Mouse (Mus musculus) neural tube, embryonic 14.5 days (tissue): Measurements from ENCODE around the gene Apol7b. TPM values are rescaled to one million over a fixed set of nuclear protein-coding genes. Genes with fewer than 3 reads are reported as not detected.
"Not testable (repeated sequence)": the region's sequence is repeated elsewhere in the genome, so short reads cannot be mapped to it uniquely, and the experiment has no call there.

Source experiments
- ATAC-seq: fragments of 200-750 bp; cut with Nextera tagmentation; 2 replicates; pipeline ENCODE4 v1.8.0; 2017; ENCODE audit warnings: low read depth, mild to moderate bottlenecking, moderate TSS enrichment, moderate library complexity
- H3K27ac ChIP-seq: fragments of 300-500 bp; sonication (generic); 2 replicates; pipeline ENCODE4 v1.5.1; 2014; ENCODE audit warnings: low read depth, mild to moderate bottlenecking, control low read depth, low read length, moderate library complexity, mixed read lengths
- H3K27me3 ChIP-seq: fragments of 300-500 bp; sonication (generic); 2 replicates; pipeline ENCODE4 v1.6.1; 2014; ENCODE audit warnings: low read length; ENCODE audit not compliant: control insufficient read depth, insufficient read depth
- H3K36me3 ChIP-seq: fragments of 300-500 bp; sonication (generic); 2 replicates; pipeline ENCODE4 v1.6.1; 2014; ENCODE audit warnings: low read length, mixed read lengths; ENCODE audit not compliant: control insufficient read depth, insufficient read depth
- H3K4me1 ChIP-seq: fragments of 300-500 bp; sonication (generic); 2 replicates; pipeline ENCODE4 v1.6.1; 2014; ENCODE audit warnings: low read length; ENCODE audit not compliant: control insufficient read depth, insufficient read depth
- H3K4me2 ChIP-seq: fragments of 300-500 bp; sonication (generic); 2 replicates; pipeline ENCODE4 v1.6.1; 2014; ENCODE audit warnings: mild to moderate bottlenecking, low read depth, low read length, control low read depth
- H3K4me3 ChIP-seq: fragments of 300-500 bp; sonication (generic); 2 replicates; pipeline ENCODE4 v1.5.1; 2014; ENCODE audit warnings: low read depth, low read length, control low read depth, mixed read lengths
- H3K9ac ChIP-seq: fragments of 300-500 bp; sonication (generic); replicated peaks from 2 replicates; pipeline ENCODE4 v1.6.1; 2014; ENCODE audit warnings: low read depth, mild to moderate bottlenecking, control low read depth, low read length, mixed read lengths
- H3K9me3 ChIP-seq: fragments of 300-500 bp; sonication (generic); 2 replicates; pipeline ENCODE4 v1.6.1; 2016; ENCODE audit warnings: low read length; ENCODE audit not compliant: control insufficient read depth
- WGBS: fragments of 180-500 bp; shearing (Covaris S2); extraction: QIAGEN DNeasy Blood & Tissue Kit; methylation state at CpG from one replicate; pipeline ENCODE4 v1.1.7; 2014; 5-methylcytosine and 5-hydroxymethylcytosine counted together
- polyA plus RNA-seq: library from polyadenylated mRNA; unstranded; fragments of >200 nt; fragmentation: Nextera tagmentation; extraction: Ambion mirVana; gene quantifications from 2 replicates; pipeline ENCODE4 v1.2.1, GENCODE M21; 2014

Apol7b gene
- polyA plus RNA-seq, 1 experiment from 2014 or later = not detected

DNA sequence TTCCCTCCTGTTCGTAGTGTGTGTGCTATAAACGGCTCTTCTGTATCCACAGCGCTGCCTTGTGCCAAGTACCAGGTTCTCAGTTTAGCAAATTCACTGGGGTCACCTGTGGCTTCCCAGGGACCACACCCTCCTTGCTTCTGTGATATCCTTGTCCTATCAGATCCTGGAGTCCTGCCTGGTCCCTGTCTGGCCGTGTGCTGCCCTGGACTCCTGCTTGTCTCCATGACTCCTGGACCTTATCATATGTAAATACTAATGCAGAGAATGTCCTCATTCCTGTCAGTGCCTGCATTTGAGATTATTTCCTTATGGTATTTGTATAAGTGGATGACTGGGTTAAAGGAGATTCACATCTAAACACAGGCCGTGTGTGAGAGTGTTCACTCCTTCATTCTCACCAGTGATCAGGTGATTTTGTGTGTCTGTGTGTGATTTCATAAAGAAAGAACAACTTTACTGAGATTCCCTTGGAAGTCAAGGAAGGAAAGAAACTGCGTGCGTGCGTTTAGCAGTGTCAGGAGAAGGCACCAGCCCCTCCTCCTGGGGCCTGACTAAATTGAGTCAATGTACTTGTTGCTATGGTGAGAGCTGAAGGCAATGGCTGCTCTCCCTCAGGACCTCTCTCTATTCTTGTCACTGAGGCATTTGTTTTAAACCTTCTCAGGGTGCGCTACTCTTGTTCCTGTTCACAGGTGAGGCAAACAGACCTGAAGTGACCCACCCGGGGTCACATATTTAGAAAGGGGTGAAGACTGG, 18.4 kb downstream of the Apol7b start:
- not testable (repeated sequence) for H3K9ac ChIP-seq, H3K36me3 ChIP-seq, H3K27ac ChIP-seq, ATAC-seq, H3K9me3 ChIP-seq, H3K4me3 ChIP-seq, H3K4me1 ChIP-seq, H3K4me2 ChIP-seq, H3K27me3 ChIP-seq
- WGBS = 71% methylated on average over 9 of the region's 10 CpGs

DNA sequence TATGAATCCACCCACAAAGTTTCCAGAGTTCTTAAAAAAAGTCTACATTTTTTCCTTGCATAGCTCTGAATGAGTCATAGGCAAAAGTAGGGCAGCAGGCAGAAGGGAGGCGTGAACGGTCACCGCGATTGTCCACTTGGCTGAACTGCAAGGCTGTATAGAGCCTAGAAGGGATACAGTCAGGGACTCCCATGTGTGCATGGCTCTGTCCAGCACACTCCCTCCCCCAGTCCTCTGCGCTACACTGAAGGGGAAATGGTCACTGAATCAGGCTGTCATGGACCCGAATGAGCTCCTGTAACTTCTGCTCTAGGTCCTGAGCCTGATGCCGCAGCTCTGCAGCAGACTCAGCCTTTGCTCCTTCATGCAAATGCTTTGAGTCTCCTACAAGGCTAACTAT, 24.4 kb downstream of the Apol7b start:
- 86% methylated on average over 3 of the region's 7 CpGs for WGBS
- not testable (repeated sequence) for H3K9ac ChIP-seq, H3K27ac ChIP-seq, H3K4me1 ChIP-seq, H3K9me3 ChIP-seq, H3K4me3 ChIP-seq, H3K4me2 ChIP-seq, H3K27me3 ChIP-seq, H3K36me3 ChIP-seq, ATAC-seq

DNA sequence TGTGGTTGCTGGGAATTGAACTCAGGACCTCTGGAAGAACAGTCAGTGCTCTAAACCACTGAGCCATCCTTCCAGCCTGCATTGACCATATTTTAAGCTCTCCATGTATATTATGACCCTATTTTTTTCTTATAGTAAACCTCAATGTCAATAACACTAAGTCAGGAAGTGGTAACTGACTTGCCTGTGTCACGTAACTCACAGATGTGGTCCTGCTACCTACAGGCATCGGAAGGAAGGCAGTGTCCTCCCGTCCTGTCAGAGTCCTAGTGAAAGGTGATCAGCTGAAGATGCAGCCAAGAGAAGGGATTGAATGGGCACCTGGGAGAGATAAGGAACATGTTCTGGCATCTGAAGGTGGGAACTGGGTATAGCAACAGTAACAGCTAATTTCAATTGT, 27.6 kb downstream of the Apol7b start:
- not testable (repeated sequence) for H3K4me1 ChIP-seq
- WGBS = no CpG with 5 or more reads among the region's 3 CpGs

DNA sequence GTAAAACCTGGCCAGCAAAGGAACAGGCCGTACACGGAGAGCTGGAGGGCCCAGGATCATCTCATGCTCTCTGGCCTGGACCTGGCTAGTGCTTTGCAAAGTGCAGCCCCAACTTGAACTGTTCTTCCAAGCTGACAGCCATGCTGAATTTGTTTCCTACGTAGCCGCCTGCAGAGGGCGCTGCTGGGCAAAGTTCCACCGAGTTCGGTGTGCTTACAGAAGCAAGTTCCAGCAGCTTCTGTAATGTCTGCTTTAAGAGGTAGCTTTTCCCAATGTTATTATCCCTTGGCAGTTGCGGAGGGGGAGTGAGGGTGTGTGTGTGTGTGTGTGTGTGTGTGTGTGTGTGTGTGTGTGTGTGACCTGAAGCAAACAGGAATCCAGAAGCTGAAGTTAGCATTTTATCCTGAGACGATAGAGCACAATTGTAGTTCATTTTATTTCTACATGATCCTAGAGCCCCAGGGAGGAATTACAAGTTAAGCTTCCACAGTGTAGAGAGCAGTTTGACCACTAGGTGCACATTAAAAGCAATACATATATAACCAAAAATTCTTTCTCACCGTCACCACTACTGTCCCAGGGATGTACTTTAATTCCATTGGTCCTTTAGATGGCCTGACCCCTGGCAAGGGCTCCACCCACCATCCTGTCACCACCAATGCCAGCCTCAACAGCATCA, 30.5 kb downstream of the Apol7b start:
- H3K4me3 ChIP-seq, H3K9ac ChIP-seq, H3K9me3 ChIP-seq, H3K27me3 ChIP-seq, ATAC-seq, H3K36me3 ChIP-seq, H3K4me1 ChIP-seq, H3K4me2 ChIP-seq, H3K27ac ChIP-seq: not testable (repeated sequence)
- 21% methylated on average over 2 of the region's 10 CpGs for WGBS

More for the DNA sequence above, 27.6 kb downstream of the Apol7b start:
- not testable (repeated sequence) for H3K27me3 ChIP-seq, H3K36me3 ChIP-seq, H3K4me2 ChIP-seq, H3K27ac ChIP-seq, H3K9ac ChIP-seq, ATAC-seq, H3K9me3 ChIP-seq, H3K4me3 ChIP-seq

DNA sequence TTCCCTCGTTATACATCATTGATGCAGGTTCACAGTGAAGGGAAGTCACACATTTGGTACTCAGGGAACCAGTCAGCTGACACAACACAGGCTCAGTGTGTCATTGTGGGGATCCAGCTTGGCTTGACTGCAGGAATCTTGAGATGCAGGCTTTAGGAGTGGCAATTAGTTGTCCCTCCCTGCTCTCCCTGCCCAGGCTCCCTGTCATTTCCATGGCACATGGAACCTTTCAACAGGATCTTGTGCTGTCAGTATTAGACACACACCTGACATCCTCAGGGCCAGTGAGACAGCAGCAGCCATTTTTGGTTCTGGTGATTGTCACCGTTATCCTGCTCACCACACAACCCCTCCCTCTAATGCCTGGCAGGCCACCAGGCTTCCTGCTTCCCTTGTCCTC, 31.6 kb downstream of the Apol7b start:
- not testable (repeated sequence) for H3K4me2 ChIP-seq, H3K27me3 ChIP-seq, H3K27ac ChIP-seq, H3K9me3 ChIP-seq, H3K4me1 ChIP-seq, H3K4me3 ChIP-seq, H3K36me3 ChIP-seq, ATAC-seq, H3K9ac ChIP-seq
- 75% methylated on average over 2 of the region's 2 CpGs for WGBS

DNA sequence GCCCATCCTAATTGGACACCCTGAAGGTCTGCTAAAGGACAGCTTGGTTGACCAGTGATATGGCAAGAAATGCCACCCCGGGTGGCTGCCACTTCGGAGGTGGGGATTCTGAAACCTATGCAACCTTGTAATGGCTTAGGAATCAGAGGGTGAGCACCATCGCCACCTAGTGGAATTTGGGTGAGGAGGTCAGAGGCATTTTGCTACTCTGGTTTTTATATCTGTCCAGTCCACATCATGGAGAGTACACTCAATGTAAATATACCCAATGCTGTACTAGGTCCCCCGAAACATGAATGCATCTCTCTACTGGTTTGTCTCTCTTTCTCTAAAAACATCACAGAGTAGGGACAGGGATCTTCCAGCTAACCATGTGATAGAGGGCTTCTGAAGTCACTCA, 34.6 kb downstream of the Apol7b start:
- WGBS = 32% methylated on average over 4 of the region's 4 CpGs
- not testable (repeated sequence) for H3K4me2 ChIP-seq, H3K27me3 ChIP-seq, H3K9me3 ChIP-seq, H3K27ac ChIP-seq, H3K9ac ChIP-seq, H3K4me3 ChIP-seq, ATAC-seq, H3K36me3 ChIP-seq, H3K4me1 ChIP-seq

DNA sequence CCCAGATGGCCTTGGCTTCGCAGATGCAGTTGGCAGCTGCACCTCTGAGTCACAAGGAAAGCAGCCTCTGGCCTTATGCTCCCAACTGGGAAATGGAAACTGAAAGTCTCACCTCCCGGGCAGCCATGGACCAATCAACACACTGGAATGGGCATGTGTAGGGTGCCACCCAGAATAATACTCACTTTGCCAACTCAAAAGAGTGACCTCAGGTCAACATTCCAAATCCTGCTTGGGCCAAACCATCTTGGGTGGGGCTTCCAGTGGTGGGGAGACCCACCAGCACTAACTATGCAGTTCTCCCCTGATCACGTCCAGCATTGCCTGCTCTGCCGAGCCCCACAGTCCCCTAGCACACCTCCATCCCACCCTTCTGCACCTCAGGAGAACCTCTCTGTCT, 36.3 kb downstream of the Apol7b start, which contains the start of gene Apol9a:
Gene Apol9a (minus strand): TSS at position 101 of the 400 bp plus-strand sequence.
- not testable (repeated sequence) for H3K9ac ChIP-seq, H3K9me3 ChIP-seq, H3K27me3 ChIP-seq, H3K36me3 ChIP-seq, H3K4me1 ChIP-seq, H3K27ac ChIP-seq, H3K4me3 ChIP-seq, ATAC-seq, H3K4me2 ChIP-seq
- WGBS = 86% methylated on average over 1 of the region's 4 CpGs

DNA sequence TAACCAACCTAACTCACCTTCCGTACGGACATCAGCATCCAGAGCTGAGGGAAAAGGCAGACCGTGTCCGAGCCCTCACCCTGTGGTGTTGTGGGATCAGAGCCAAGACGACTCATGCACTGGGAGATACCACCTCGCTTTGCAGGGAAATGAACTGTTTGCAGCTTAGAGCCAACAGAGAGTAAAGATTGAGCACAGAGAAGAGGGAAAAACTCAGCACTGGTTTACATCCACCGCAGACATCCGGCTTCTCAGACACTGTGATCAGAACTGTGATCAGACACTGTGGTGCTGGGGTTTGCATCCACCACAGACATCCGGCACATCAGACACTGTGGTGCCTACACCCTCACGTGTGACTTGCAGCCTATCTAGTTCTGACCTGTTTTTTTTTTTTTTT, 40.9 kb downstream of the Apol7b start:
- H3K27me3 ChIP-seq, H3K4me3 ChIP-seq, H3K4me2 ChIP-seq, H3K9me3 ChIP-seq, H3K27ac ChIP-seq, ATAC-seq, H3K4me1 ChIP-seq, H3K9ac ChIP-seq, H3K36me3 ChIP-seq: not testable (repeated sequence)
- WGBS = 86% methylated on average over 10 of the region's 10 CpGs

DNA sequence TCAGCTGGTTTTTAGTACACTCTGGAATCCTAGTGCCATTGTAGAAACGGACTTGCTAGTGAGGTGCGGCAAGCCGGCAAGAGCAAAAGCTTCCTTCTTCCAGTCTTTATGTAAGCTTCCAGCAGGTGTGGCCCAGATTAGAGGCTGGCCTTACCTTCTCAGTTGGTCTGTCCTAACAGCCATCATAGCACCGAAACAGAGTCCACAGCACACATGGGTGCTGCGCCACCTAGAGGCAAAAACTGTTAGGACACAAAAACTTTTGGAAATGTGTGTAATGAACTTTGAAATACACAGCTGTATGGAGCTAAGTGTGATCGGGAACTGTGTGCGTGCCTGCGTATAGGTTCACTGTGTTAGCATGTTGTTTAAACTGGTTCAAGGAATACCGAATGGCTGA, 48.3 kb downstream of the Apol7b start, which contains the start of gene Apol7a:
Gene Apol7a (minus strand): TSS at position 84 of the 400 bp plus-strand sequence.
- not testable (repeated sequence) for H3K36me3 ChIP-seq, H3K27ac ChIP-seq, H3K9me3 ChIP-seq, H3K27me3 ChIP-seq, H3K9ac ChIP-seq, H3K4me3 ChIP-seq, H3K4me2 ChIP-seq, H3K4me1 ChIP-seq, ATAC-seq
- WGBS = 59% methylated on average over 9 of the region's 9 CpGs
